Mouse (Mus musculus) small intestine, adult 2 months (tissue): ENCODE measurements around the gene Wnt4.

ENCODE experiments used
- CTCF ChIP-seq: fragments of 200-500 bp; IDR thresholded peaks from 2 replicates; pipeline ENCODE4 v1.5.1; 2012; ENCODE audit warnings: low read depth, mild to moderate bottlenecking, control low read depth, inconsistent platforms, low read length, moderate library complexity, mixed read lengths; ENCODE audit not compliant: insufficient replicate concordance, insufficient read length; ENCODE audit errors: extremely low read depth
- POLR2A ChIP-seq: fragments of 200-500 bp; IDR thresholded peaks from 2 replicates; pipeline ENCODE4 v1.6.1; 2012; ENCODE audit warnings: low read depth, mild to moderate bottlenecking, control low read depth, inconsistent platforms, low read length, moderate library complexity

GRCm38 (mm10) chr4:137345112-137345511, 67.8 kb downstream of the Wnt4 start:
- TF ChIP-seq CTCF (no peak), POLR2A (no peak)
